Mouse (Mus musculus) myocyte (in vitro differentiated cells): Measurements from ENCODE around the gene Dclre1a. TPM values are rescaled to one million over a fixed set of nuclear protein-coding genes. Genes with fewer than 3 reads are reported as not detected.
"Not testable (repeated sequence)": the region's sequence is repeated elsewhere in the genome, so short reads cannot be mapped to it uniquely, and the experiment has no call there.

Experiments used
- H3K27me3 ChIP-seq: one replicate; pipeline ENCODE4 v1.6.1; 2011; ENCODE audit not compliant: control insufficient read depth, insufficient read depth, insufficient read length
- H3K36me3 ChIP-seq: one replicate; pipeline ENCODE4 v1.6.1; 2011; ENCODE audit not compliant: control insufficient read depth, insufficient read depth
- H3K4me2 ChIP-seq: one replicate; pipeline ENCODE4 v1.6.1; 2011; ENCODE audit warnings: low read depth, control low read depth
- H3K4me3 ChIP-seq: one replicate; pipeline ENCODE4 v1.5.1; 2011; ENCODE audit warnings: mild to moderate bottlenecking, control low read depth, moderate library complexity
- H3K79me2 ChIP-seq: one replicate; pipeline ENCODE4 v1.6.1; 2011; ENCODE audit not compliant: control insufficient read depth, insufficient read depth
- H3ac ChIP-seq: one replicate; pipeline ENCODE4 v1.6.1; 2011; ENCODE audit not compliant: control insufficient read depth, insufficient read length
- CEBPB ChIP-seq: IDR thresholded peaks from 2 replicates; pipeline ENCODE4 v1.6.1; 2011; ENCODE audit warnings: mild to moderate bottlenecking, moderate library complexity; ENCODE audit not compliant: poor library complexity, insufficient read depth, severe bottlenecking
- E2F4 ChIP-seq: IDR thresholded peaks from one replicate; pipeline ENCODE4 v1.6.1; 2011; ENCODE audit warnings: mild to moderate bottlenecking, control low read depth, moderate library complexity; ENCODE audit not compliant: insufficient read depth
- MAX ChIP-seq: IDR thresholded peaks from one replicate; pipeline ENCODE4 v1.6.1; 2011; ENCODE audit warnings: low read depth, mild to moderate bottlenecking, control low read depth
- MYOD1 ChIP-seq, 3 experiments: IDR thresholded peaks; one replicate each; pipeline ENCODE4 v1.6.1; 2011; ENCODE audit warnings: control low read depth in 2 of 3, low read depth in 2 of 3, mild to moderate bottlenecking in 2 of 3, moderate library complexity in 1 of 3; ENCODE audit not compliant: insufficient read length in 2 of 3, control insufficient read depth in 1 of 3
- MYOG ChIP-seq, 3 experiments: IDR thresholded peaks; one replicate each; pipeline ENCODE4 v1.6.1; 2011; ENCODE audit warnings: control low read depth in 2 of 3, low read depth in 2 of 3, mild to moderate bottlenecking in 2 of 3; ENCODE audit not compliant: insufficient read length in 2 of 3, control insufficient read depth in 1 of 3, insufficient read depth in 1 of 3
- POLR2A ChIP-seq: IDR thresholded peaks from one replicate; pipeline ENCODE4 v1.6.1; 2011; ENCODE audit warnings: low read depth, mild to moderate bottlenecking, control low read depth, moderate library complexity; ENCODE audit not compliant: insufficient read length
- POLR2AphosphoS2 ChIP-seq: IDR thresholded peaks from one replicate; pipeline ENCODE4 v1.6.1; 2011; ENCODE audit warnings: low read depth, control low read depth; ENCODE audit not compliant: insufficient read length
- REST ChIP-seq: IDR thresholded peaks from one replicate; pipeline ENCODE4 v1.6.1; 2011; ENCODE audit warnings: mild to moderate bottlenecking, control low read depth, moderate library complexity; ENCODE audit not compliant: insufficient read depth, insufficient read length
- SRF ChIP-seq: IDR thresholded peaks from one replicate; pipeline ENCODE4 v1.6.1; 2011; ENCODE audit warnings: low read depth; ENCODE audit not compliant: control insufficient read depth, insufficient read length
- TCF12 ChIP-seq: IDR thresholded peaks from one replicate; pipeline ENCODE4 v1.6.1; 2011; ENCODE audit warnings: mild to moderate bottlenecking, control low read depth; ENCODE audit not compliant: poor library complexity, insufficient read depth, severe bottlenecking
- TCF3 ChIP-seq: IDR thresholded peaks from one replicate; pipeline ENCODE4 v1.6.1; 2011; ENCODE audit warnings: low read depth, control low read depth; ENCODE audit not compliant: insufficient read length
- USF1 ChIP-seq: IDR thresholded peaks from one replicate; pipeline ENCODE4 v1.6.1; 2011; ENCODE audit warnings: low read depth, mild to moderate bottlenecking, control low read depth, moderate library complexity
- polyA plus RNA-seq: library from polyadenylated mRNA; unstranded; fragments of >200 nt; fragmentation: generic; extraction: Trizol; gene quantifications from one replicate; pipeline ENCODE4 v1.2.1, GENCODE M21; 2012; ENCODE audit warnings: missing spikeins

Dclre1a gene
- polyA plus RNA-seq, 1 experiment = 3.3 TPM

DNA sequence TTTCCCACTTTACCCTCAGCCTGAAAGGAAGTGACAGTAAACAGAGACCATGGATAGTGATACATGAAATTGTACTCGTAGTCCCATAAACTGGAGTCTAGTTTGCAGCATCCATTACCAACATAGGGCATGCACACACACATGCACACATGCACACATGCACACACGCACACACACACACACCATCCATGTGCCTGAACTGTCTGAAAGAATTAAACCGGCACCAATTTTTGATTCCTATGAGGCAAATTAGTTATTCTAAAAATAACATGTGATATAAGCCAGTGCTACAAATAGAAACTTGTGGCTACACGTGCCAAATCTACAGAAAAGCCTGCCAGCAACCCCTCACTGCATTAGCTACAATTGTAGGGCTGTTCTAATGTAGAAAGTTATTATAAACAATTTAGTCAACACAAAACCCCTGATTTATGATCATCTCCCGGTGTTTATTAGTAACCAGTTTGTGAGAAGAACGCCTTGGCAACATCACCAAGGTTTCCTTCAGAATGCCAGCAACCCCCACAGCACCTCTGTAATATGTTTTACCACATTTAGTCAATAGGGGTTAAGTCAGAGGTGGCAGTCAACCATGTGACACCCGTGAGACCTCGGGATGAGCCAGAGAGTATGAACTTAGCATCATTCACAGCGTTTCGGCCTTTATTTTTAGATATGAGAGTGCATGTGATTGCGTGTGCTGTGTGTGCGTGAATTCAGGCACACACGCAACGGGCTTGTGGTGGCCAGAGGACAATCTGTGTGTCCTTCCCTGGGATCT is 14.5 kb downstream of the Dclre1a start:
- TF ChIP-seq REST (no peak), MYOD1 (IDR thresholded peaks at IDR 0.05; ENCODE audit: control insufficient read depth in 1 of 3, insufficient read length in 2 of 3, low read depth in 2 of 3) (no peak), CEBPB (no peak), SRF (no peak), USF1 (no peak), MAX (no peak), MYOG (IDR thresholded peaks at IDR 0.05; ENCODE audit: control insufficient read depth in 1 of 3, insufficient read depth in 1 of 3, insufficient read length in 2 of 3, low read depth in 2 of 3) (no peak), TCF12 (no peak), E2F4 (no peak), TCF3 (no peak), POLR2A (no peak), POLR2AphosphoS2 (no peak)
- Histone ChIP-seq H3K36me3 (peaks cover 12% of the 10 kb centered on the region), H3K4me2 (no peak overlapping the region), H3K27me3 (no peaks in the 10 kb centered on the region), H3ac (no peak overlapping the region), H3K4me3 (no peak overlapping the region), H3K79me2 (no peaks in the 10 kb centered on the region)

DNA sequence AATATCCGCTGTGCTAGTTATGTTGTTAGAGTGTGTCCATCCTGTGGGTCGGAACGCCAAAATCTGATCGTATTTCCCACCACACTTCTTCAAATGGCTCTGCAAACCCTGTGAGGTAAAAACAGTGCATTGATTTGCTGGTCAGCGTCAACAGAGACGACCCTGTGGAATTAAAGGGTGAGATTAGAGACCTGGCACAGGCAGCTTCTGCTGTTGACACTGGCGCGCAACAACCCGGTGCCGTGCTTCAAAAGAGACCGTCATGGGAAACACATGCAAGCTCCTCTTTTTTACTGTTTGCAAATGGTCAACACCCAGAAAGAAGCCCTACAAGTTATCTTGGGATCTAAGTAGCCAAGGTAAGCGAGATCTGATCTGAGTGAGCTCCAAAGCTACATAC is 16.8 kb downstream of the Dclre1a start:
- Histone ChIP-seq H3ac (no peak overlapping the region), H3K27me3 (no peaks in the 10 kb centered on the region), H3K79me2 (no peaks in the 10 kb centered on the region), H3K4me3 (no peak overlapping the region), H3K36me3 (peaks cover 4% of the 10 kb centered on the region), H3K4me2 (no peak overlapping the region)
- TF ChIP-seq CEBPB (no peak), MAX (no peak), E2F4 (no peak), POLR2AphosphoS2 (no peak), USF1 (no peak), MYOG (IDR thresholded peaks at IDR 0.05; ENCODE audit: control insufficient read depth in 1 of 3, insufficient read depth in 1 of 3, insufficient read length in 2 of 3, low read depth in 2 of 3) (no peak), SRF (no peak), MYOD1 (IDR thresholded peaks at IDR 0.05; ENCODE audit: control insufficient read depth in 1 of 3, insufficient read length in 2 of 3, low read depth in 2 of 3) (no peak), TCF3 (no peak), REST (no peak), POLR2A (no peak), TCF12 (no peak)

DNA sequence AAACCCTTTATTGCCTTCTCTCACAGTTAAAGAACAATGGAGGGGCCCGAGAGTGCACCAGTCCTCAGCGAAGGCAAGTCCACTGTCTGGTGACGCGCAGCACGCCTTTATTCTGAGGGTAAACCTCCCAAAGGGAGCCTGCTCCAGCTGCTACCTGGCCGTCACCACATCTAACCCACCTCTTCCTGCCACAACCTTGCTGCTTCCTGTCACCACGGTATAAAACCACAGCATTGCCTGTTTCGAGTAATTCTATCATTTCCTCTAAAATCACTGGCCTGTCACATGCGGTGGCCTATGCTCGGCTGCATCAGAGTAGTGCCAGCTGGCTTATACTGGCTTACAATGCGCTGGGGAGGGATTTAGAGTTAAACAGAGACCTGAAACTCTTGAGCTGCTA is 17.5 kb downstream of the Dclre1a start:
- not testable (repeated sequence) for H3K4me3 ChIP-seq, H3K79me2 ChIP-seq, H3K4me2 ChIP-seq, H3ac ChIP-seq, H3K27me3 ChIP-seq, H3K36me3 ChIP-seq

DNA sequence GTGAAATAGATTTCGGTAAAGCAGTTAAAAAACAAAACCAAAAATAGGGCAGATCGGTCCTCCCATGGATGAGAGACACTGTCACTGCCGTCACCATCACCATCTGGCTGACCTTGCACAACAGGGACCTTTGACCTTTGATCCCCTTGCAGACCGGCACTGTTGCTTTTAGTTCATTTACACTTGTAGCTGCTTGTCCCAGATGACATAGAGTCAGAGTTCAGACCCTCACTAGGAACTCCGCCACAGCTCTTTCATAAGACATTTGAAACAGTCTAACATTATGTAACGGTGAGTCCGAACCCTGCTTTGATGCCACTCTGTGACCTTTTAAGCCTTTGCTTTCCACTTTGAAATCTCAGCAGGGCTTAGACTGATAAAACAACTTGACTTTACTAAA is 28.6 kb downstream of the Dclre1a start:
- H3K36me3 ChIP-seq, H3K4me3 ChIP-seq, H3K79me2 ChIP-seq, H3K4me2 ChIP-seq, H3ac ChIP-seq, H3K27me3 ChIP-seq: not testable (repeated sequence)

DNA sequence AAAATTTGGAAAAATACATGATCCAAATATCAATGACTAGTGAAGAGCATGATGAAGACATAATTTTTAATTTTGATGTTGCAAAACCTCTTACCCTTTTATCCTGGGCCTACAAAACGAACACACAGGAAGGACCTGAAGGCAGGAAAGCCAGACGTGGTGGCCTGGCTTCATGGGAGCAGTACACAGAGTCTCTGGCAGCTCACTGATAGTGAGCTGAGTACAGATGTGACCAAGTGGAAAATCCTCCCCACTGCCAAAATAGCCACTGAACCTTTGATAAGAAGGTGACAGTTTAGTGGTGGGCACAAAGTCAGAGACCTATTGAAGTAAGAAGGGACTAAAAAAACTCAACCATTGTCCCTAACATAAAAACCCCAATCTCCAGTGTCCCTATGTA is 34.5 kb downstream of the Dclre1a start:
- not testable (repeated sequence) for H3ac ChIP-seq, H3K36me3 ChIP-seq, H3K27me3 ChIP-seq, H3K4me3 ChIP-seq, H3K79me2 ChIP-seq, H3K4me2 ChIP-seq

DNA sequence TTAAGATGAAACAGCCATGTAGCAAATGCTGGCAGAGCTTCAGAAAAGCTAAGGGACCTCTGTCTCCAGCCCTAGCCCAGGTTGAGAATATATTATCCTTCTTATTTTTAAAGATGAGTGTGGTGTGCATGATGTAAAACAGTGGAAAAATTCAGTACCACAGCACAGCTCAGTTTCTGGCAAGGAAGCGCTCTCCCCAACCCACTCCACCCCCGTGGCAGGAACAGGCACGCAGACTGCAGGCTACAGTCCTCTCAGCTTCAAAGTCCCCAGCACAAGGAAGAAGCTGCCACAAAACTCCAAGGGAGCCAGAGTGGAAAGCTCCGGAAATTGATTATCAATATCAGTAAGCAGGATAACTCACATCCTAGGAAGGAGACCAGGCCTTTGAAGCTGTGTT is 36.8 kb downstream of the Dclre1a start:
- H3K79me2 ChIP-seq, H3ac ChIP-seq, H3K4me2 ChIP-seq, H3K4me3 ChIP-seq, H3K27me3 ChIP-seq, H3K36me3 ChIP-seq: not testable (repeated sequence)

DNA sequence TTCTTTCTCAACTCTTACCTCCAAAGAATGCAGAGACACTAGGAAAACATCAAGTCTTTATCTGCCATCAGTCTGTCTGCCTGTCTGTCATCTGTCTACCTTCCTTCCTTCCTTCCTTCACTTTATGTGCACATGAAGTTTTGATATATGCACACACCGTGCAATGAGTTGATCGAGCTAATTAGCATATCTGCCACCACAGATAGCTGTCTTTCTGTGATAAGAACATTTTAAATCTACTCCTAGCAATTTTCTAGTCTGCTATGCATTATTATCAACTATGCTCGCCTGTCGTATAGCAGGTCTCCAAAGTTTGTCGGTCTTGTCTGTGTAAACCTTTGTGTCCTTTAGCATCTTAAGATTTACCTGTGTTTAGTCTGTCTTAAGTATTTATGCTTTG is 44.5 kb downstream of the Dclre1a start:
- H3K27me3 ChIP-seq, H3K4me2 ChIP-seq, H3K79me2 ChIP-seq, H3K4me3 ChIP-seq, H3K36me3 ChIP-seq, H3ac ChIP-seq: not testable (repeated sequence)

DNA sequence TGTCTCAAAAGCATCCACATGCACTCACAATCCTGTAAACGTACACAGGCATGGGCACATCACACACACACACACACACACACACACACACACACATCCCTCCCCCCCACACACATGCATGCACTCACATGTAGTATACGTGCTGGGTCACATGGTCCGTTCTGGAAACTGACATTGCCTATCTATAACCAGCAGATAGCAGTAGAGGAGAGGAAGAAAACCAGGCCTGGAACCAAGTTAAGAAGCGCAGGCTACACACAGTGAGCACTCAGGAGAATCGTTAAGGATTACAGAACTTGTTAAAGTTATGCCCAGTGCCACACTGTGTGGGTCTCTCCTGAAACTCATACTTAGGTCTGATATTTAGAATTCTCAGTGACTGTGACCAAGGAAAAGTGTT is 45.0 kb downstream of the Dclre1a start:
- H3K27me3 ChIP-seq, H3K4me3 ChIP-seq, H3K79me2 ChIP-seq, H3K4me2 ChIP-seq, H3K36me3 ChIP-seq, H3ac ChIP-seq: not testable (repeated sequence)

DNA sequence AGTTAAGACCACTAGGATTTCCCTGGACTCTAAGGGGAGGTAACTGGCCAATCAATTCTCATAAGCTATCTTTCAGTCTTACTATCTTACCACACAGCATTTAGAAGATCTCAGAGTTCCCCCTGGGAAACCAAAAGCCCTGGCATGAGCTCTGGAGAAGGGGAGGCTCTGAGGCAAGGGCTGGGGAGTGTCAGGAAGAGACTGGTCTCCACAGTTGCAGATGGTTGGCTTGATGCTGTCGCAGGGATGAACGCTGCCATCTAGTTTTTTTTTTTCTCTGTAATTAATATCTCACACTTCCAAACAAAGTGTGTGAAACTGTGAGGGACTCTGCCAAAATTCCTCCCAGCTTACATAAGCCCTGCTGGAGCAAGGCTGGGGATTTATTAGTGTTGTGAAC is 53.9 kb downstream of the Dclre1a start:
- H3K36me3 ChIP-seq, H3K27me3 ChIP-seq, H3ac ChIP-seq, H3K4me3 ChIP-seq, H3K4me2 ChIP-seq, H3K79me2 ChIP-seq: not testable (repeated sequence)
